Mouse (Mus musculus): ENCODE measurements at regions not wholly inside any gene's neighbourhood (a gene's known extent, or its start where the extent isn't known, plus 50 kb on each side); places are given as distances from the start of the nearest gene placed in this dataset.

DNA sequence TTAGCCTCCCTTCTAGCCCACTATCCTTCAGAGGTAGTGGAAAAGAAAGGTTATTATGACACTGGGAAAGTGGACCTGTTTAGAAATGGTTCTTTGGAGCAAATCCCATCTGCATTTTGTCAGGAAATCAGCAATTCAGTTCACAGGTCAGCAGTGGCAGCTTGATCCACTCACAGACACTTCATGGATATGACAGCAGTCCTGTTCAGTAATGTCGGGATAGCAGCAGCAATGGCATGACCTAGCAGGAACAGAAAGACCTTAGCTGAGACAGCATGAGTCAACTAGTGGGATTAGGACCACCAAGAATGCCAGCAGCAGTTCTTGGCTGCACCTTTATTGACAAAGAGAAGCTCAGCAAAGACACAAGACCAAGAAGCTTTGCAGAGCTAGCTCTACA, 365.8 kb upstream of the Tmem132c start:
- TF ChIP-seq E2F4 (IDR thresholded peaks at IDR 0.05; ENCODE audit: insufficient replicate concordance, low read depth, low read length) (no peak), MEF2A (IDR thresholded peaks at IDR 0.05; ENCODE audit: borderline replicate concordance, low read depth, low read length) (no peak), CTCF (conservative IDR thresholded peaks at IDR 0.05 in 1 of 2, IDR thresholded peaks at IDR 0.05 in 1 of 2; ENCODE audit: low read depth in 2 of 2, low read length in 2 of 2) (no peak), TBP (conservative IDR thresholded peaks at IDR 0.05; ENCODE audit: low read depth, low read length) (no peak), KAT2A (IDR thresholded peaks at IDR 0.05; ENCODE audit: insufficient replicate concordance, low read length) (no peak), JUND (conservative IDR thresholded peaks at IDR 0.05; ENCODE audit: low read depth, low read length) (no peak)

All from CH12.LX (cell line).